In the genomic region with DNA sequence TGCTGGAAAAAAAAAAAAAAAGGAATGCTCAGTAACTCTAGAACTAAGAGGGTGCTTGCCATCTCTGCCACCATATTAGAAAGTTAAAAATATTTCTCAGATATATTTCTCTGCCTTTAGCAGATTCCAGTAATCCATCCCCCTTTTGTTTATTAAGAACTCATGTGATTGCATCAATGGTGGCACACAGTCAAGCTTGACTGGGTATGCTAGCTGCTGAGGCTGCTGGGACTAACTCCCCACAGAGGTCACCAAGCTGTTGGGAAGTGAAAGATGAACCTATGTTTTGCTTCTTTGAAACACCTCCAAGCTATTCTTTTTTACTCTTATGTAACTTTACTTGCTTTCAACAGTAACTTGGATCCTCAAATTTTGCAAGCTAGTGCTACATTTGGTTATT, we compare ENCODE assay signal across 23 mouse cellular contexts. TPM values are rescaled to one million over a fixed set of nuclear protein-coding genes. Genes with fewer than 3 reads are reported as not detected.
A peak's percentile ranks its signal among the peaks of the same experiment; 100 is the strongest.
DNase-seq lines count a peak whose midpoint lies in the region; ATAC-seq and TF ChIP-seq lines count a peak whose summit lies in the region.
"Had no signal": no experiment of that assay in that cellular context is flagged by ENCODE, and none has a peak within 500 bp of the region (broad histone marks: within the 10 kb centered on the region; RNA-seq: fewer than 3 reads in every experiment).

No protein-coding gene starts in this region.

- no peaks in the 10 kb centered on the region for H3K36me3 ChIP-seq in midbrain, embryonic 13.5 days
- no peaks in the 10 kb centered on the region for H3K36me3 ChIP-seq in midbrain, postnatal 0 days (ENCODE audit: insufficient read depth, low read length)
- H3K36me3 ChIP-seq: embryonic facial prominence, embryonic 10.5 days; embryonic facial prominence, embryonic 12.5 days; forebrain, embryonic 10.5 days; forebrain, embryonic 12.5 days; G1E had no signal

- H3K27ac ChIP-seq in midbrain, embryonic 13.5 days: peak overlapping the region; percentile 48; the same call in 1 of the 2 replicates
- H3K27ac ChIP-seq in midbrain, postnatal 0 days (ENCODE audit: low read depth, low read length): no peak overlapping the region
- H3K27ac ChIP-seq: embryonic facial prominence, embryonic 10.5 days; embryonic facial prominence, embryonic 12.5 days; forebrain, embryonic 10.5 days had no signal

- no peak for ATAC-seq in midbrain, embryonic 13.5 days
- no peak for ATAC-seq in midbrain, postnatal 0 days (ENCODE audit: low FRiP score)
- ATAC-seq: CD4-positive, CD25-positive, alpha-beta regulatory T cell, adult 4 months had no signal

- no peak overlapping the region for H3K4me2 ChIP-seq in midbrain, embryonic 13.5 days (replicated peaks)
- no peak overlapping the region for H3K4me2 ChIP-seq in midbrain, postnatal 0 days (ENCODE audit: low read depth, low read length, poor library complexity, severe bottlenecking)
- H3K4me2 ChIP-seq: embryonic facial prominence, embryonic 12.5 days; forebrain, embryonic 12.5 days had no signal

- H3K4me1 ChIP-seq in midbrain, embryonic 13.5 days (replicated peaks): peaks cover 23% of the 10 kb centered on the region
- no peaks in the 10 kb centered on the region for H3K4me1 ChIP-seq in midbrain, postnatal 0 days (ENCODE audit: insufficient read depth, low read length)

- TF ChIP-seq POLR2A in brain, embryonic 14.5 days (IDR thresholded peaks at IDR 0.05; ENCODE audit: borderline replicate concordance, extremely low read depth, insufficient read depth, insufficient read length, poor library complexity, severe bottlenecking): no peak

- intact Hi-C loops in heart, postnatal 25 days (cut with DNase I): no loop called here

- H3K27me3 ChIP-seq in midbrain, embryonic 13.5 days: 0 out of 2 replicates have a peak, but pooled peaks cover 2% of the 10 kb centered on the region
- no peaks in the 10 kb centered on the region for H3K27me3 ChIP-seq in midbrain, postnatal 0 days (ENCODE audit: insufficient read depth, low read length)
- H3K27me3 ChIP-seq: CH12.LX; embryonic facial prominence, embryonic 12.5 days; forebrain, embryonic 12.5 days had no signal

- no peak for TF ChIP-seq CTCF in midbrain, postnatal 0 days (IDR thresholded peaks at IDR 0.05)
- no peak for TF ChIP-seq CTCF in brain, embryonic 14.5 days (IDR thresholded peaks at IDR 0.05; ENCODE audit: borderline replicate concordance, extremely low read depth, insufficient read depth, insufficient read length)

- H3K9me3 ChIP-seq in midbrain, embryonic 13.5 days: no peaks in the 10 kb centered on the region
- H3K9me3 ChIP-seq in midbrain, postnatal 0 days (ENCODE audit: low read length): no peaks in the 10 kb centered on the region
- H3K9me3 ChIP-seq: embryonic facial prominence, embryonic 10.5 days; embryonic facial prominence, embryonic 12.5 days; forebrain, embryonic 10.5 days; forebrain, embryonic 12.5 days; G1E had no signal

- H3K9ac ChIP-seq in midbrain, embryonic 13.5 days (replicated peaks): no peak overlapping the region
- no peak overlapping the region for H3K9ac ChIP-seq in midbrain, postnatal 0 days (replicated peaks; ENCODE audit: low read length, poor library complexity, severe bottlenecking)
- H3K9ac ChIP-seq: embryonic facial prominence, embryonic 12.5 days; forebrain, embryonic 12.5 days had no signal

- DNase-seq in heart, adult 11 months: peak; percentile 67
- no peak for DNase-seq in heart, postnatal 25 days (ENCODE audit: low spot score)
- DNase-seq in midbrain, postnatal 0 days (ENCODE audit: low spot score): no peak
- DNase-seq in NIH3T3 (ENCODE audit: low read depth): peak; percentile 76
- peak; percentile 21 for DNase-seq in brain, embryonic 14.5 days (ENCODE audit: low read depth)
- no peak for DNase-seq in spleen, postnatal 4 days (ENCODE audit: low spot score in 2 of 2)
- no peak for DNase-seq in adrenal gland, postnatal 25 days
- DNase-seq: adrenal gland, adult 8-10 months; adrenal gland, postnatal 14 days; B cell, adult 2 months; cerebellum, adult 11-12 months; cerebellum, adult 2 months; cerebellum, adult 9-10 months; cerebellum, postnatal 10 days; cerebellum, postnatal 25 days had no signal

- no peak overlapping the region for H3K4me3 ChIP-seq in midbrain, embryonic 13.5 days (replicated peaks)
- H3K4me3 ChIP-seq in midbrain, postnatal 0 days (ENCODE audit: low read depth, low read length): no peak overlapping the region
- H3K4me3 ChIP-seq: embryonic facial prominence, embryonic 10.5 days; embryonic facial prominence, embryonic 12.5 days; forebrain, embryonic 10.5 days; forebrain, embryonic 12.5 days had no signal

RNA-seq across cellular contexts. Expression of a gene that starts 44.1 kb away (rescaled TPM):
- 10 to 100 TPM; 10.3 to 11.5 TPM for total RNA-seq in heart, postnatal 25 days (2021)
- 30.5 and 39.0 TPM in 2 replicates for polyA plus RNA-seq in midbrain, embryonic 13.5 days (2015; fragmentation: Nextera tagmentation; extraction: Ambion mirVana)
- 105 and 112 TPM in 2 replicates for total RNA-seq in midbrain, postnatal 0 days (2014; rRNA removed)
- polyA plus RNA-seq in midbrain, postnatal 0 days (2015; fragmentation: Nextera tagmentation; extraction: Ambion mirVana): 14.1 and 16.2 TPM in 2 replicates
- 52.8 and 55.7 TPM in 2 replicates for polyA plus RNA-seq in brain, embryonic 14.5 days (2012; rRNA removed)
- 16.7 and 17.8 TPM in 2 replicates for total RNA-seq in adrenal gland, postnatal 25 days (2021)
- total RNA-seq: CH12.LX had no signal
- polyA plus RNA-seq: CD4-positive, CD25-positive, alpha-beta regulatory T cell, adult 4 months; G1E had no signal

Comparison
In these comparisons a context has a peak if more than half of its experiments do, and no peak if none do; other contexts are left out.
1. DNase-seq: peak in heart, adult 11 months (single experiment), NIH3T3 (single experiment) and brain, embryonic 14.5 days (single experiment); none in heart, postnatal 25 days (single experiment), midbrain, postnatal 0 days (single experiment), spleen, postnatal 4 days (0 of 2) and adrenal gland, postnatal 25 days (single experiment).